Mouse (Mus musculus) embryonic fibroblast, embryonic 13.5 days (primary cell): ENCODE measurements around the gene Slc7a15.

Experiments used
- CTCF ChIP-seq: IDR thresholded peaks from 2 replicates; pipeline ENCODE4 v1.5.1; 2011; ENCODE audit warnings: mild to moderate bottlenecking, control low read depth, low read length, moderate library complexity, borderline replicate concordance; ENCODE audit not compliant: insufficient read depth
- POLR2A ChIP-seq: IDR thresholded peaks from 2 replicates; pipeline ENCODE4 v1.6.1; 2011; ENCODE audit warnings: low read depth, mild to moderate bottlenecking, control low read depth, low read length, moderate library complexity

GRCm38 (mm10) chr12:8535596-8535995 lies 63.3 kb downstream of the Slc7a15 start:
- TF ChIP-seq POLR2A (no peak), CTCF (no peak)
